Mouse (Mus musculus): ENCODE measurements around the gene Olfr1178.

The Olfr1178 gene

GRCm38 (mm10) chr2:88386762-88387161, at the start of gene Olfr1178:
Gene Olfr1178, plus strand, starts transcription at chr2:88387062.
- DNase-seq: no peak

- DNase-seq: no peak
These were observed 40.5 kb upstream of the Olfr1178 start, which contains the start of gene Olfr1177-ps for GRCm38 (mm10) chr2:88346392-88346791. Gene Olfr1177-ps, minus strand, starts transcription at chr2:88346492.

GRCm38 (mm10) chr2:88356304-88356703, 30.6 kb upstream of the Olfr1178 start:
- DNase-seq: no peak

- no peak for DNase-seq
These were observed 19.5 kb downstream of the Olfr1178 start, which contains the start of gene Olfr1179 for GRCm38 (mm10) chr2:88406353-88406752. Gene Olfr1179, minus strand, starts transcription at chr2:88406453.

- DNase-seq: no peak
These were observed 32.2 kb downstream of the Olfr1178 start, which contains the start of gene Olfr1180 for GRCm38 (mm10) chr2:88419051-88419450. Gene Olfr1180, minus strand, starts transcription at chr2:88419151.

GRCm38 (mm10) chr2:88426071-88426470, 39.2 kb downstream of the Olfr1178 start, which contains the start of gene Olfr1181:
Gene Olfr1181, minus strand, starts transcription at chr2:88426171.
- DNase-seq: no peak

- DNase-seq: no peak
These were observed 62.2 kb downstream of the Olfr1178 start, which contains the start of gene Gm13757 for GRCm38 (mm10) chr2:88449031-88449430. Gene Gm13757, minus strand, starts transcription at chr2:88449131.

Measured in lung, postnatal 14 days (tissue).